Mouse (Mus musculus) heart, postnatal 0 days (tissue): Measurements from ENCODE around the gene Fbxo42.

Experiments
- CTCF ChIP-seq: IDR thresholded peaks from 2 replicates; pipeline ENCODE4 v1.5.1; 2016; ENCODE audit warnings: antibody characterized with exemption, control low read depth, low read depth
- EP300 ChIP-seq: IDR thresholded peaks from 2 replicates; pipeline ENCODE4 v1.6.1; 2016; ENCODE audit warnings: antibody characterized with exemption, low read depth

- TF ChIP-seq CTCF (no peak), EP300 (no peak)
Observed at GRCm38 (mm10) chr4:141242651-141243241, 95.0 kb downstream of the Fbxo42 start.
